Mouse (Mus musculus) neural tube, embryonic 13.5 days (tissue): Measurements from ENCODE around the gene Olfr1500. TPM values are rescaled to one million over a fixed set of nuclear protein-coding genes. Genes with fewer than 3 reads are reported as not detected.
"Not testable (repeated sequence)": the region's sequence is repeated elsewhere in the genome, so short reads cannot be mapped to it uniquely, and the experiment has no call there.

Experiments used
- ATAC-seq: fragments of 200-750 bp; cut with Nextera tagmentation; 2 replicates; pipeline ENCODE4 v1.8.0; 2017; ENCODE audit warnings: low read depth, mild to moderate bottlenecking, moderate TSS enrichment, moderate library complexity
- H3K27ac ChIP-seq: fragments of 300-500 bp; sonication (generic); replicated peaks from 2 replicates; pipeline ENCODE4 v1.5.1; 2015; ENCODE audit warnings: moderate library complexity, mild to moderate bottlenecking, inconsistent platforms
- H3K27me3 ChIP-seq: fragments of 300-500 bp; sonication (generic); 2 replicates; pipeline ENCODE4 v1.6.1; 2015; ENCODE audit warnings: mild to moderate bottlenecking, inconsistent platforms
- H3K36me3 ChIP-seq: fragments of 300-500 bp; sonication (generic); 2 replicates; pipeline ENCODE4 v1.6.1; 2015; ENCODE audit warnings: mild to moderate bottlenecking, inconsistent platforms
- H3K4me1 ChIP-seq: fragments of 300-500 bp; sonication (generic); replicated peaks from 2 replicates; pipeline ENCODE4 v1.6.1; 2015; ENCODE audit warnings: inconsistent platforms
- H3K4me2 ChIP-seq: fragments of 300-500 bp; sonication (generic); 2 replicates; pipeline ENCODE4 v1.6.1; 2015; ENCODE audit warnings: inconsistent platforms, mild to moderate bottlenecking, moderate library complexity
- H3K4me3 ChIP-seq: fragments of 300-500 bp; sonication (generic); 2 replicates; pipeline ENCODE4 v1.5.1; 2015; ENCODE audit warnings: mild to moderate bottlenecking, inconsistent platforms
- H3K9ac ChIP-seq: fragments of 300-500 bp; sonication (generic); 2 replicates; pipeline ENCODE4 v1.6.1; 2015; ENCODE audit warnings: moderate library complexity, mild to moderate bottlenecking, inconsistent platforms
- H3K9me3 ChIP-seq: fragments of 300-500 bp; sonication (generic); 2 replicates; pipeline ENCODE4 v1.6.1; 2016; ENCODE audit warnings: inconsistent platforms
- WGBS: fragments of 180-500 bp; shearing (Covaris S2); methylation state at CpG from one replicate; pipeline ENCODE4 v1.1.7; 2015; 5-methylcytosine and 5-hydroxymethylcytosine counted together
- polyA plus RNA-seq: library from polyadenylated mRNA; unstranded; fragments of >200 nt; fragmentation: Nextera tagmentation; extraction: Ambion mirVana; gene quantifications from 2 replicates; pipeline ENCODE4 v1.2.1, GENCODE M21; 2015

Olfr1500 gene
- polyA plus RNA-seq = not detected in 2 replicates

DNA sequence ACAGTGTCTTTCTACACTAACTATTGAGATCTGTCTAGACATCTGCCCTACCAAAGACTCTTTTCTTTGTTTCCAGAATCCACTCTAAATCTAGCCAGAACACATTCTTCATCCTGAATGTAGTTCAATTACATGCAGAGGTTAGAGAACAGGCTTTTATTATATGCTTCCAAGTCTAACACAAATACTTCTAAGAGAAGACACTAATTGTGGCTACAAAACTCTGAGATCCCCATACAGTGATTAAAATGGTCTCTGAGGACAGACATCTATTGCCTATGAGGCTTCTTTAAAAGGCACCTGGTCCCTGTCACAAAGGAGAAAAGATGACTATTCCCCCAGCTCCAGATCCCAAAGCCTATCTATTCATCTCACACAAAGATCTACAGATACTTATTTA lies at the start of gene Olfr1500:
Gene Olfr1500 (minus strand): TSS at position 101 of the 400 bp plus-strand sequence.
- no peak for ATAC-seq
- Histone ChIP-seq H3K9ac (no peak within 1 kb of the TSS), H3K4me3 (no peak within 1 kb of the TSS), H3K4me1 (no peaks in the 10 kb centered on the region), H3K36me3 (no peaks in the 10 kb centered on the region), H3K9me3 (no peaks in the 10 kb centered on the region), H3K4me2 (no peak within 1 kb of the TSS), H3K27me3 (no peaks in the 10 kb centered on the region), H3K27ac (no peak within 1 kb of the TSS)

- no peak within 1 kb of the TSS for H3K27ac ChIP-seq
- 85% methylated on average over 1 of the region's 1 CpGs for WGBS
- H3K36me3 ChIP-seq = no peaks in the 10 kb centered on the region
- H3K4me2 ChIP-seq = no peak within 1 kb of the TSS
- no peak within 1 kb of the TSS for H3K4me3 ChIP-seq
- H3K9ac ChIP-seq = no peak within 1 kb of the TSS
- no peaks in the 10 kb centered on the region for H3K9me3 ChIP-seq
- no peak for ATAC-seq
- no peaks in the 10 kb centered on the region for H3K27me3 ChIP-seq
- H3K4me1 ChIP-seq = no peaks in the 10 kb centered on the region
Observed at GRCm38 (mm10) chr19:13861495-13861894, 31.2 kb upstream of the Olfr1500 start, which contains the start of gene Olfr1502. TSS of gene Olfr1502 (plus strand) at chr19:13861795.

- not testable (repeated sequence) for H3K27ac ChIP-seq, ATAC-seq, H3K4me2 ChIP-seq, H3K36me3 ChIP-seq, H3K27me3 ChIP-seq, H3K4me3 ChIP-seq, H3K9me3 ChIP-seq, H3K9ac ChIP-seq, H3K4me1 ChIP-seq
Observed at GRCm38 (mm10) chr19:13850592-13850991, 20.3 kb upstream of the Olfr1500 start, which contains the start of gene Olfr1501. TSS of gene Olfr1501 (minus strand) at chr19:13850692.

DNA sequence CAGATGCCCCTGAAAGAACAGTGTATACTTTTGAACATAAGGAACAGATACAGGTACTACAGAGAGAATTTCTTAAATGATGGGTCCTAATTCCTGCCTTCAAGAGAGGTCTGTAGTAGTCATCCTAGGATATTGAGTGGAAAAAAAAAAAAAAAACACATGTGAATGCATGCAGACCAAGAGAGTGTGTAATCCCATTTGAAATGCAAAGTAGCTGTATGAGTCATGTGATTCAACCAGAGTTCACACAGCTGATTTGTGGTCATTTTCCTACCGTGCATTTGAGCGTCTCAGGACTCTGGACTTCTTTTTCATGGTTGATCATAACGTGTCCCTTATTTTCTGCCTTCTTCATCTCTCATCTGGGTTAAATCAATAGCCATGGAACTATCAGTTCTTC lies 1.8 kb downstream of the Olfr1500 start:
- WGBS = 75% methylated on average over 3 of the region's 3 CpGs
- Histone ChIP-seq H3K27ac (no peak overlapping the region), H3K4me2 (no peak overlapping the region), H3K4me1 (no peaks in the 10 kb centered on the region), H3K9me3 (no peaks in the 10 kb centered on the region), H3K4me3 (no peak overlapping the region), H3K27me3 (no peaks in the 10 kb centered on the region), H3K9ac (no peak overlapping the region), H3K36me3 (no peaks in the 10 kb centered on the region)
- ATAC-seq = no peak

DNA sequence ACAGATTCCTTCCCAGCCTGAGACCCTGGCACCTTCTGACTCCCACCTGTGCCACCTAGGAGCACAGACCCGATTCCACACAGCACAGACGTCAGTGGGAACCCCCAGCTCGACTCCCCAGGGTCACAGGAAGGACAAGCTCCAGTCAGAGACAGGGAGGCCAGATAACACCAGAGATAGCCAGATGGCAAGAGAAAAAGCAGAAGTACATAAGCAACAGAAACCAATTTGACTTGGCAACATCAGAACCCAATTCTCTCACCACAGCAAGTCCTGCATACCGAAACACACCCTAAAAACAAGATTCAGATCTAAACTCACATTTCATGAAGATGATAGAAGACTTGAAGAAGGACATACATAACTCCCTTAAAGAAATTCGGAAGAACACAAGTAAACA lies 9.4 kb downstream of the Olfr1500 start:
- Histone ChIP-seq H3K27ac (no peak overlapping the region), H3K9ac (no peak overlapping the region), H3K36me3 (no peaks in the 10 kb centered on the region), H3K4me1 (no peaks in the 10 kb centered on the region), H3K4me2 (no peak overlapping the region), H3K9me3 (no peaks in the 10 kb centered on the region), H3K27me3 (no peaks in the 10 kb centered on the region), H3K4me3 (no peak overlapping the region)
- 67% methylated on average over 5 of the region's 5 CpGs for WGBS
- no peak for ATAC-seq

- no peaks in the 10 kb centered on the region for H3K36me3 ChIP-seq
- H3K9me3 ChIP-seq = no peaks in the 10 kb centered on the region
- H3K4me1 ChIP-seq = no peaks in the 10 kb centered on the region
- H3K4me2 ChIP-seq = no peak within 1 kb of the TSS
- H3K27ac ChIP-seq = no peak within 1 kb of the TSS
- no peaks in the 10 kb centered on the region for H3K27me3 ChIP-seq
- H3K4me3 ChIP-seq = no peak within 1 kb of the TSS
- H3K9ac ChIP-seq = no peak within 1 kb of the TSS
- no peak for ATAC-seq
Observed at GRCm38 (mm10) chr19:13819347-13819746, 10.9 kb downstream of the Olfr1500 start, which contains the start of gene Olfr1499. TSS of gene Olfr1499 (minus strand) at chr19:13819447.

- H3K4me3 ChIP-seq = no peak overlapping the region
- H3K9me3 ChIP-seq = no peaks in the 10 kb centered on the region
- whole genome bisulfite sequencing = 39% methylated on average over 5 of the region's 5 CpGs
- H3K4me1 ChIP-seq = no peaks in the 10 kb centered on the region
- H3K9ac ChIP-seq = no peak overlapping the region
- H3K36me3 ChIP-seq = no peaks in the 10 kb centered on the region
- H3K4me2 ChIP-seq = no peak overlapping the region
- H3K27ac ChIP-seq = no peak overlapping the region
- no peaks in the 10 kb centered on the region for H3K27me3 ChIP-seq
- ATAC-seq = no peak
Observed at GRCm38 (mm10) chr19:13818827-13819226, 11.5 kb downstream of the Olfr1500 start.

DNA sequence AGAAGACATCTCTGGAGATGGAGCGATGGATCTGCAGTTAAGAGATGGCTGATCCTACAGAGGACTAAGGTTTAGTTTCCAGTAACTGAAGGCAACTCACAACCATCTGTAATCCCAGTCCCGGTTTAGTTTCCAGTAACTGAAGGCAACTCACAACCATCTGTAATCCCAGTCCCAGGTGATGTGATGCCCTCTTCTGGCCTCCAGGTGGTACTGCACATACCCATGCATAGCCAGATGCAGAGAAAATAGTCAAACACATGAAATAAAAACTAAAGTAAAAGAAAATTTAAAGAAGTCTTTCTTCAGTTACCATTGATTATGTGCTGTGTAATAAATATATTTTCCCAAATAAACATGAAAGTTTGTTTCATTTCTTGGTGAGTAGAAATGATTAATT lies 17.5 kb downstream of the Olfr1500 start:
- H3K9me3 ChIP-seq = no peaks in the 10 kb centered on the region
- no peaks in the 10 kb centered on the region for H3K27me3 ChIP-seq
- no peak overlapping the region for H3K4me2 ChIP-seq
- 73% methylated on average over 2 of the region's 2 CpGs for WGBS
- H3K4me3 ChIP-seq = no peak overlapping the region
- H3K36me3 ChIP-seq = no peaks in the 10 kb centered on the region
- no peak for ATAC-seq
- no peak overlapping the region for H3K27ac ChIP-seq
- H3K9ac ChIP-seq = no peak overlapping the region
- no peaks in the 10 kb centered on the region for H3K4me1 ChIP-seq

- H3K4me2 ChIP-seq, H3K9ac ChIP-seq, ATAC-seq, H3K36me3 ChIP-seq, H3K4me1 ChIP-seq, H3K27me3 ChIP-seq, H3K4me3 ChIP-seq, H3K27ac ChIP-seq, H3K9me3 ChIP-seq: not testable (repeated sequence)
- WGBS = 70% methylated on average over 1 of the region's 1 CpGs
Observed at GRCm38 (mm10) chr19:13805486-13805885, 24.8 kb downstream of the Olfr1500 start.

DNA sequence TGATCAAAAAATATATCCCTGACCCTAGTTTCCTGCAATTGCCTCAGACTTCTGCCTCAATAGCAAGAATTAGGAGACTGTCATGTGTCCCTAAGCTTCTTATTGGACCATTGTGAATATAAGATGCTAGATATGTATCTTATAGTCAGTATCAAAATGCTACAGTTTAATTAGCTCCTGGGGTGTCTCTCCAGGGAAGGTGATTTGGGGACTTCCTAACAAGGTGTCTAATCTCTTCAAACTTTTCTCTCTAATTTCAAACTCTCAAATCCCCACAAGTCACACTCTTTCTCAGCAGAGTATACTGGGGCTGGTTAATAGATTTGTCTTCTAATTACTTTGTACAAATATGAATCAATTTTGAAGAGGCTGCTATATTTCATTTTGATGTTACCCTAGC lies 32.2 kb downstream of the Olfr1500 start, which contains the start of gene Olfr1497:
Gene Olfr1497 (minus strand): TSS at position 101 of the 400 bp plus-strand sequence.
- Histone ChIP-seq H3K9me3 (no peaks in the 10 kb centered on the region), H3K27ac (no peak within 1 kb of the TSS), H3K9ac (no peak within 1 kb of the TSS), H3K27me3 (no peaks in the 10 kb centered on the region), H3K36me3 (no peaks in the 10 kb centered on the region), H3K4me1 (no peaks in the 10 kb centered on the region), H3K4me2 (no peak within 1 kb of the TSS), H3K4me3 (no peak within 1 kb of the TSS)
- ATAC-seq = no peak

- 80% methylated on average over 1 of the region's 1 CpGs for WGBS
- Histone ChIP-seq H3K4me1 (no peaks in the 10 kb centered on the region), H3K4me3 (no peak within 1 kb of the TSS), H3K27ac (no peak within 1 kb of the TSS), H3K4me2 (no peak within 1 kb of the TSS), H3K9ac (no peak within 1 kb of the TSS), H3K27me3 (no peaks in the 10 kb centered on the region), H3K36me3 (no peaks in the 10 kb centered on the region), H3K9me3 (no peaks in the 10 kb centered on the region)
- ATAC-seq = no peak
Observed at GRCm38 (mm10) chr19:13777578-13777977, 52.7 kb downstream of the Olfr1500 start, which contains the start of gene Olfr1496. TSS of gene Olfr1496 (plus strand) at chr19:13777878.
